Mouse (Mus musculus): Measurements from ENCODE around the gene Phlpp1. TPM values are rescaled to one million over a fixed set of nuclear protein-coding genes. Genes with fewer than 3 reads are reported as not detected.

The Phlpp1 gene
- total RNA-seq, 1 experiment from 2014 or later, result 19.7 TPM

GRCm38 (mm10) chr1:106393072-106393471, 221.5 kb downstream of the Phlpp1 start:
- no peak for DNase-seq

GRCm38 (mm10) chr1:106394678-106395077, 223.1 kb downstream of the Phlpp1 start:
- no peak for DNase-seq

GRCm38 (mm10) chr1:106395476-106395875, 223.9 kb downstream of the Phlpp1 start:
- DNase-seq, result peak; percentile 59

GRCm38 (mm10) chr1:106400900-106401634, 229.5 kb downstream of the Phlpp1 start:
- DNase-seq, result peak; percentile 29

GRCm38 (mm10) chr1:106403011-106403501, 231.5 kb downstream of the Phlpp1 start:
- no peak for DNase-seq

- DNase-seq, result no peak
Observed at GRCm38 (mm10) chr1:106406852-106407251, 235.3 kb downstream of the Phlpp1 start.

- DNase-seq, result peak; percentile 23
Observed at GRCm38 (mm10) chr1:106407963-106408440, 236.4 kb downstream of the Phlpp1 start.

GRCm38 (mm10) chr1:106410858-106411257, 239.3 kb downstream of the Phlpp1 start:
- DNase-seq, result no peak

- no peak for DNase-seq
Observed at GRCm38 (mm10) chr1:106425128-106425936, 253.8 kb downstream of the Phlpp1 start.

GRCm38 (mm10) chr1:106428170-106428569, 256.6 kb downstream of the Phlpp1 start:
- DNase-seq, result no peak

- DNase-seq, result no peak
Observed at GRCm38 (mm10) chr1:106428580-106428979, 257.0 kb downstream of the Phlpp1 start.

- no peak for DNase-seq
Observed at GRCm38 (mm10) chr1:106433580-106433979, 262.0 kb downstream of the Phlpp1 start.

Other genes starting within 250 kb of the Phlpp1 start
- 20.2 and 23.0 TPM in 2 replicates for gene Zcchc2, start 181.3 kb upstream of the Phlpp1 start, total RNA-seq (2021)